Mouse (Mus musculus) v-Abl transformed pro-B cells (cell line): ENCODE data around the gene Obsl1.

ENCODE experiments used
- in situ Hi-C, 2 experiments: fragments of 400-800 bp; cut with MboI; formaldehyde crosslinking; loops; one replicate each; pipeline ENCODE4 v1.15.1; 2025; ENCODE audit not compliant: unreplicated experiment in 2 of 2

The Obsl1 gene

DNA sequence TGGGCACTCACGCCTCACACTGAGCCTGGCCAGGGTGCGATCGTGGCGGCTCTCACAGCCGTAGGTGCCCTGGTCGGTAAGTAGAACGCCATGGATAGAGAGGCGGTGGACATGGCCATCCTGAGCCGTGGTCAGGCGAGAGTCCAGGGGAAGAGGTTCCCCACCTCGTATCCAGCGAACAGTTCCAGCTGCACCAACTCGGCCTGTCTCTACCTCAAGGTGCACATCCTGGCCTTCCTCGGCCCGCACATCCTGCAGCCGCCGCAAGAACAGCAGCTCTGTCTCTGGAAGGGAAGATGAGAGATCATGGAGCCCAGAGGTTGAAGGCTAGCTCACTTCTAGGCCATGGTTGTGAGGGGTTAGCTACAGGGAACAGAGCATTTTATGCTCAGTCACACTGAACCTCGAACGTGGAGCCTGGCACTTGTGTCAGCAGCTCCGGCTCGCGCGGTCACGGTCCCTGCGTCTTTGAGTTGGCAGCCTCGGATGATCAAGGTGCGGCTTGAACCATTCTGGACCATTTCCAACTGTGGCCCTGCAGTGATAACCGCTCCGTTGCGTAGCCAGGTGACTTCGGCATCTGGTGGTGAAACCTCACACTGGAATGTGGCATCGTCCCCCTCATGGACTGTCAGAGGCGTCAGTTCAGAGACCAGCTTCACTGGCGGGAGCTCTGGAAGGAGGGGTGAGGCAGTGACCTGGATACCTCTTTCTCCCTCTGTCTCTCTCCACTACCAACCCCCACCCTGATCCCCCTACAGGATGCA, 15.3 kb downstream of the Obsl1 start:
- in situ Hi-C loops, result no loop called here

DNA sequence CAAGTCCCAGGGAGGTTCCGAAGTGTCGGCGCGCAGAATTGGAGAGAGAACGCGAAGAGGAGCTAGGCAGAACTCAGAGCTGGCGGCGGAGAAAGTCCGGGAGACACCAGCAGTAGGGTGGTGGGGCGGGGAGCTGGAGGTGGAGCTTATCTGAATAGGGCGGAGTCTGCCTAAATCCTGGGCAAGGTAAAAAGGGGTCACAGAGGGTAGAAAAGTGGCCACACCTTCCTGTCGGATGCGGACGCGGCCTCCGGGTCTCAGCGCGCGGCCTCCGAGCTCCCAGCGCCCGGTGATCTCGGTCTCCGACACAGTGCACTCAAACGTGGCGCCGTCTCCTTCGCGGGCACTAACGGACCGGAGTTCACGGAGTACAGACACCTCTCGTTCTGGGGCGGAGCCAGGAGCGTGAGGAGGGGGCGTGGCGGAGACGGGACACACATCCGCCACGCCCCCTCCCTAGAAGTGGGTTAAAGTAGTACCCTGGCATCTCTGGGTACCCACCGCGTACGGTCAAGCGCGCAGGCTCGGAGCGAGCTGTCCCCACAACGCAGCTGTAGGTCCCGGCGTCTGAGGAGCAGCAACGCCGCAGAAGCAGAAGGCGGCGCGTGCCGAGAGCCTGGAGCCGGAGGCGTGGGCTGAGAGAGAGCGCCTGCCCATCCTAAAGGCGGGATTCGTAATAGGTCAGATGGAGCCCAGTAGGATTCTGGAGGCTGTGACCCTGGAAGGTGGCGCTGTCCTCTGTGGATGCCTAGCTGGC, 18.7 kb downstream of the Obsl1 start:
- in situ Hi-C loops, result no loop called here

GRCm38 (mm10) chr1:75487040-75487404, 19.2 kb downstream of the Obsl1 start:
- in situ Hi-C loops, result no loop called here

DNA sequence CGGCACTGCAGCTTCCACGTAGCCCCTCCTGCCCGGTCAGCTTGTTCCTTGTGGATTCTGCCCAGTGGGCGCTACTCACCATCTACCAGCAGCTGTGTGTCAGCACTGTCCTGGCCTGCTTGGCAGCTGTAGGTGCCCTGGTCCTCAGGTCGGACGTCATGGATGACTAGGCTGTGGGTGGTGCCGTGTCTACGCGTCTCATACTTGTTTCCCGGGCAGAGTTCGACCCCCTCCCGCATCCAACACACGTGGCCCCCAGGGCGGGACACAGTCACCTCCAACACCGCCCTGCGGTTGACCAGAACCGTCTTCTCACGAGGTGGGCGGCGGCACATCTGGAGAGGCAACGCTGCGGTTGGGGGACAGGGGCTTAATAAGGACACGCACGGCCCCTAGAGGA, 19.7 kb downstream of the Obsl1 start:
- in situ Hi-C loops, result no loop called here

DNA sequence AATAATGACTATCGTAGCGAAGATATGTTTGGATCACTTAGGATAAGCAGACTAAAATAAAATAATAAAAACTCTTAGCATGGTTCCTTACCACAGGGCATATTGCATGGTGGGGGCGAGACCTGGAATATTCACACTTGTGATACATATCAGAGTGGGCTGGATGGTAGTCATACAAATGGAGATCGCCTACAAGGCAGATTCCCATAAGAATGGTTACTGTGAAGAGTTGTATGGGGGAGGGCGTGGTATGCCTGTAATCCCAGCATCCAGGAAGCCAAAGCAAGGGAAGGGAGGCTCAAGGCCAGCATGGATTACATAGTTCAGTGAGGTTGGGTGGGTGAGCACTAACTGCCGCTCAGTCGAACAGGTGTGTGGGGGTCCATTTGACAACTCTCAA, 25.5 kb downstream of the Obsl1 start:
- in situ Hi-C loops, result loop anchor here in 1 of 2 experiments (5.0 kb wide), 1 partner anchor 37 kb away; no protein-coding TSS in a partner anchor

GRCm38 (mm10) chr1:75480036-75480435, 26.2 kb downstream of the Obsl1 start:
- in situ Hi-C loops, result loop anchor here in 1 of 2 experiments (5.0 kb wide), 1 partner anchor 37 kb away; no protein-coding TSS in a partner anchor

DNA sequence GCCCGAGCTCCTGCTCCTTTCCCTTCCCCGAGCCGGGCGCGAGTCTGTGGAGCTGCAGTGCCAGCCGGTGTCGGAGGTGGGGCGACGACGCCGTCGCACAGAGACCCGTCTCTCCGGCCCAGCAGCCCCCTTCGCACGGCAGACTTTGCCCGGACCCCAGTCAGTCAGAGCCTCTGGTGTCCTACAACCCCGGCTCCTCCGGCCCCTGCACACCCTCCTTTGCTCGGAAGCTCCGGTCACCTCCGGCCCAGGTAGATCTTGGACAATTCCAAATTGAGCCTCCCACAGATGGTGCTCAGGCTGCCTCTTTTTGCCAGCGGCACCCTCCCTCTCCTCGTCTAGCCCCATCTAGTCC, 26.6 kb downstream of the Obsl1 start:
- in situ Hi-C loops, result loop anchor here (5.0 kb wide), 4 partner anchors 43 to 118 kb away; partner anchors contain the start of gene Stk11ip (in 1 of the 2)

- in situ Hi-C loops, result loop anchor here (5.0 kb wide), 4 partner anchors 43 to 118 kb away; partner anchors contain the start of gene Stk11ip (in 1 of the 2)
Measured at GRCm38 (mm10) chr1:75478916-75479634, 27.2 kb downstream of the Obsl1 start, which contains the start of the genes Chpf and Tmem198. Gene Chpf, minus strand, starts transcription at chr1:75479307. Gene Tmem198, plus strand, starts transcription at chr1:75479532.

GRCm38 (mm10) chr1:75478497-75478896, 27.8 kb downstream of the Obsl1 start:
- in situ Hi-C loops, result loop anchor here (5.0 kb wide), 4 partner anchors 44 to 119 kb away; partner anchors contain the start of gene Stk11ip (in 1 of the 2)

GRCm38 (mm10) chr1:75477966-75478290, 28.3 kb downstream of the Obsl1 start:
- in situ Hi-C loops, result loop anchor here (5.0 kb wide), 4 partner anchors 44 to 119 kb away; partner anchors contain the start of gene Stk11ip (in 1 of the 2)

DNA sequence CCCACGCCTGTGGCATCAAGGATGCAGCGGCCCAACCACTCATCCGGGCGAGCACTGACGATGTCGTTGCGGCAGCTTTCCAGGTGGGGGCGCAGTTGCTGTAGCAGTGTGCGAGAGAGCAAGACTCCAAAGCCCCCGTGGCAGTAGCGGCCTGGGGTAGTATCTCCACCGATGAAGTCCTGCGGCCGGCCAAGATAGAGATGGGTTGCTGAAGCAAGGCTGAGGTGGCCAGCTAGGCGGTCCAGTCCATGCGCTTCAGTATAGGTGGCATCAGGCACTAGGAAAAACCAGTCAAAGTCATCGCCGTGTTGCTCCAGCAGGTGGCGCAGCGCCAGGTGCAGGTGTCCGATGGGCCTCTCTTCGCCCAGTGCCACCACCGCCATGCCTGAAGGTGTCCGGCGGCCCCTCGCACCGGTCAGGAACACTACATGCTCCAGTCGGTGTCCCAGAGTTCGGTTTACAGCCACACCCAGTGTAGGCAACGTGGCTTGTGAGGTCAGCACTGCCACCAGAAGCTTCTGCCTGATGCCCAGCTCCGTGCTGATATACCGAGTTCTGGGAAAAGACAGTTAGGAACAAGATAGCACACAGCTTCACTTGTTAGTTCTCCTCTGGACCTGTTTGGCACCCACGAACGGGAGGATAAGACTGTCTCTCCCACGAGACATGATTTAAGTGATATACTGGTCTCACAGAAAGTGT, 28.8 kb downstream of the Obsl1 start:
- in situ Hi-C loops, result loop anchor here (5.0 kb wide), 4 partner anchors 45 to 120 kb away; partner anchors contain the start of gene Stk11ip (in 1 of the 2)

DNA sequence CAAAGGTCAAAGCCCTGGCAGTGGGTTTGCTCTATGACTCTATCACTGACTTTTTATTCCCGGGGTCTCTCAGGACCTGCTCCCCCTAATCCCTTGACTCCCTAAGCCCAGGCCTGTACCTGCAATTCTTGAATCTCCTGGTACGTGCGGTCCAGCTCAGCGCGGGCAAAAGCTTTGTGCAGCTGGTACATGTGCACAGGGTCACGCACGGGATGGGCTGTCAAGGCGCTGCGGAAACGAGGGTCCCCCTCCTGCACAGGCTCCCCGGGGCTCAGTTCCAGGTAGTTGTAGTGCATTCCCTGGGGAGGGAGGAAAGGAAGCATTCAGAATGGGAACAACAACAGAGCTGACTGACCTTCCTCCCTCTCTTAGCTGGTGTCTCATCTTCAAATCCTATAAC, 29.8 kb downstream of the Obsl1 start:
- in situ Hi-C loops, result loop anchor here (5.0 kb wide), 4 partner anchors 46 to 121 kb away; partner anchors contain the start of gene Stk11ip (in 1 of the 2)

DNA sequence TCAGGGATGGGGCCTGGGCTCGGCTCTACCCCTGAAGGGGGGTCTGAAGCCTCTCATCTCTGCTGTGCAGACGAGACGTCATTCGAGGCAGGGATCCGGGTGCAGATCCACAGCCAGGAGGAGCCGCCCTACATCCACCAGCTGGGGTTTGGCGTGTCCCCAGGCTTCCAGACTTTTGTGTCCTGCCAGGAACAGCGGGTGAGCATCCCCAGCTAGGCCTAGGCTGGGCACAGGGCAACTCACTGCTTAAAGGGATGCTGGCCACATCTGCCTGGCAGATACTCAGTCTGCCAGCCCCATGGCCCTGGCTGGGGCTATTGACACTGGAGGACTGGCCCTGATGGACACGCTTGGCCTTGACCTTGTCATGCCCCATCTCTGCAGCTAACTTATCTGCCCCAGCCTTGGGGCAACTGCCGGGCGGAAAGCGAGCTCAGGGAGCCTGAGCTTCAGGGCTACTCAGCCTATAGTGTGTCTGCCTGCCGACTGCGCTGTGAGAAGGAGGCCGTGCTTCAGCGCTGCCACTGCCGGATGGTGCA, 36.9 kb downstream of the Obsl1 start:
- in situ Hi-C loops, result loop anchor here (5.0 to 10.0 kb wide), 2 partner anchors 127 to 215 kb away; no protein-coding TSS in a partner anchor

GRCm38 (mm10) chr1:75467215-75467927, 38.9 kb downstream of the Obsl1 start:
- in situ Hi-C loops, result loop anchor here (5.0 to 10.0 kb wide), 2 partner anchors 125 to 213 kb away; no protein-coding TSS in a partner anchor

DNA sequence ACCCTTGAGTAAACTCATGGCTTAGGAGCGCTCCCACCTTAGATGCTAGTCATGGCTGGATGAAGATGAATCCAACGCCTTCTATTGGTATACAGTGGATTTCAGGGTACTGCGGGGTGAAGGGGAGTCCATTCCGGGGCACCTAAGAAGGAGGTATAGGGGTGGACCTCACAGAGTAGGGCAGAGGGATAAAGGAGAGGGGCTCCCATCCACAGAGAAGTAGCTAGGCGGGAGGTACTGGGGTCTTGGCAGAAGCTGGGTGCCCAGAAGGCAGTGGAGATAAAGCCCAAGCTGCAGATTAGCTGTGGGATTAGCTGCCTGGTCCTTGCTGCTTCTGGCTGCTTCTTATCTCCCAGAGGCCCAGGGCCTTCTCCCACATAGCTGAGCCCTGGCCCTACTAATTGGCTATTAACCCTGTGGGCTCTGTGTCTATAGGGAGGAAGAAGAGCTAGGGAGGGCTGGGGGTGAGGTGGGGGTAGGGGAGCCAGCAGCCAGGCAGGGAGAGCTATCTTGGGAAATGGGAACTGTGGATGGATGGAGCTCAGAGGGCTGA, 42.5 kb downstream of the Obsl1 start:
- in situ Hi-C loops, result loop anchor here (5.0 to 10.0 kb wide), 2 partner anchors 61 to 209 kb away; no protein-coding TSS in a partner anchor

DNA sequence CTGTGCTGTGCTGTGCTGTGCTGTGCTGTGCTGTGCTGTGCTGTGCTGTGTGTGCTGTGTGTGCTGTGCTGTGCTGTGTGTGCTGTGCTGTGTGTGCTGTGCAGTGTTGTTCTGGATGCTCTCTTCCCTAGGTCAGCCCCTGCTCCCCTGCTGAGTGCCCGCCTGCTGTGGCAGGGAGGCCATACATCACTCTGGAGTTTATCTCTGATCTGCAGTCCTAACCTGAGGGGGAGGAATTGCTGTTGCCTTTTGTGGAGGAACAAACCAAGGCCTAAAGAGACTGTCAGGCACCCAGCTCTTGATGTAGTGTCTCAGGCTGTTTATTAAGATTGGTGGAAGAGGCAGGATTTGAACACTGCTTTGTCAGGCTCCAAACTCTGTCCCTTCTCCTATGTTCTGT, 43.6 kb downstream of the Obsl1 start:
- in situ Hi-C loops, result loop anchor here (5.0 to 10.0 kb wide), 2 partner anchors 60 to 208 kb away; no protein-coding TSS in a partner anchor

DNA sequence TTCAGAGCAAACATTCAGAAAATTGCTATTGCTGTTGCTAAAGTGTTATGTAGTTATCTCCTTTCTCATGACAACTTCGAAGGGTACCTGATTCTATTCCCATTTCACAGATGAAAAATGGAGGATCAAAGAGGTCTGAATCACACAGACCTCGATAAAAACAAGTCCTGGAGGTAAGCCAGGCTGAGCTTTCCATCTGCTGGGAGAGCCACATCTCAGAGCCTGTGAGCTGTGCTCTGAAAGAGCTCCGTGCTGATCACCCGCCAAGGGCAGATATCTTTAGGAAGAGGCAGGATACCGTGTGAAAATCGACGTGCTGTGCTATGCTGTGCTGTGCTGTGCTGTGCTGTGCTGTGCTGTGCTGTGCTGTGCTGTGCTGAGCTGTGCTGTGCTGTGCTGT, 46.0 kb downstream of the Obsl1 start:
- in situ Hi-C loops, result loop anchor here (5.0 to 10.0 kb wide), 2 partner anchors 58 to 205 kb away; no protein-coding TSS in a partner anchor
